Mouse (Mus musculus): ENCODE results near the gene Ehd1. TPM values are rescaled to one million over a fixed set of nuclear protein-coding genes. Genes with fewer than 3 reads are reported as not detected.
A peak's percentile ranks its signal among the peaks of the same experiment; 100 is the strongest.

Gene Ehd1
- 38.3 and 46.0 TPM in 2 replicates for polyA plus RNA-seq (2014; fragmentation: Nextera tagmentation; extraction: Ambion mirVana)

DNA sequence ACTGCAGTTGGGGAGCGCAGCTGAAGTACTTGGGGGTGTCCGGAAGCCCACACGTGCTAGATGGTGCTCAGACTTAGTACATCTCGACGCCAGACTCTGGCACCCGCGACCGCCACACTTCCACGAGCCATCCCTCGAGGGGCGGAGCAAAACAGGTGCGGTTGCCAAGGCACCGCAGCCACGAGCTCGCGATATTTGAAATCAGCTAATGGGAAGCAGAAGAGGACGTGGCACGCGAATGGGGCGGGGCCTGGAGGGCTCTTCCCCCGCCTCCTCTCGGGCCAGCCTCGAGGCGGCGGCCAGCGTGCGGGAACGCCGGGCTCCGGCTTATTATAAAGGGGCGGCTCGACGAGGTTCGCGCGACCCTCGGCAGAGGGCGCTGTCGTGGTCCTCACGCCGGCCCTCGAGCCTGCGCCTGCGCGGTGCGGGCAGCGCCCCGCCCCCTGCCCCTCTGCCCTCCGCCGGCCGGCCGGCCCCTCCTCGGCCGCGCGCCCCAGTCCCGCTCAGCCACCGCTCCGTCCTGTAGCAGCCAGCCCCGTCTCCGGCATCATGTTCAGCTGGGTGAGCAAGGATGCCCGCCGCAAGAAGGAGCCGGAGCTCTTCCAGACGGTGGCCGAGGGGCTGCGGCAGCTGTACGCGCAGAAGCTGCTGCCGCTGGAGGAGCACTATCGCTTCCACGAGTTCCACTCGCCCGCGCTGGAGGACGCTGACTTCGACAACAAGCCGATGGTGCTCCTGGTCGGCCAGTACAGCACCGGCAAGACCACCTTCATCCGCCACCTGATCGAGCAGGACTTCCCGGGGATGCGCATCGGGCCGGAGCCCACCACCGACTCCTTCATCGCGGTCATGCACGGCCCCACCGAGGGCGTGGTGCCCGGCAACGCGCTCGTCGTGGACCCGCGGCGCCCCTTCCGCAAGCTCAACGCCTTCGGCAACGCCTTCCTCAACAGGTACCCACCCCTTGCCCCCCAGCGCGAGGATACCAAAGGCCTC lies at the start of gene Ehd1:
Gene Ehd1, plus strand, starts transcription at position 300 of the 996 bp plus-strand sequence.
- under 1% methylated on average over 100 of the region's 106 CpGs for WGBS
- ATAC-seq (ENCODE audit: low FRiP score, low TSS enrichment): peak; percentile 93
- H3K27me3 ChIP-seq (ENCODE audit: control insufficient read depth, insufficient read depth, low read length): no peaks in the 10 kb centered on the region
- H3K4me3 ChIP-seq (ENCODE audit: low read length): peak within 1 kb of the TSS; percentile 82
- H3K9me3 ChIP-seq (ENCODE audit: control insufficient read depth, low read length): no peaks in the 10 kb centered on the region
- peaks cover 28% of the 10 kb centered on the region for H3K4me1 ChIP-seq (ENCODE audit: control insufficient read depth, insufficient read depth, low read length)
- H3K9ac ChIP-seq (ENCODE audit: low read depth, low read length): peak within 1 kb of the TSS; percentile 85
- peak within 1 kb of the TSS; percentile 62 for H3K4me2 ChIP-seq (replicated peaks; ENCODE audit: low read depth, low read length)
- peak within 1 kb of the TSS; percentile 61 for H3K27ac ChIP-seq (ENCODE audit: low read depth, low read length)
- H3K36me3 ChIP-seq (ENCODE audit: control insufficient read depth, insufficient read depth, low read length): peaks cover 18% of the 10 kb centered on the region

DNA sequence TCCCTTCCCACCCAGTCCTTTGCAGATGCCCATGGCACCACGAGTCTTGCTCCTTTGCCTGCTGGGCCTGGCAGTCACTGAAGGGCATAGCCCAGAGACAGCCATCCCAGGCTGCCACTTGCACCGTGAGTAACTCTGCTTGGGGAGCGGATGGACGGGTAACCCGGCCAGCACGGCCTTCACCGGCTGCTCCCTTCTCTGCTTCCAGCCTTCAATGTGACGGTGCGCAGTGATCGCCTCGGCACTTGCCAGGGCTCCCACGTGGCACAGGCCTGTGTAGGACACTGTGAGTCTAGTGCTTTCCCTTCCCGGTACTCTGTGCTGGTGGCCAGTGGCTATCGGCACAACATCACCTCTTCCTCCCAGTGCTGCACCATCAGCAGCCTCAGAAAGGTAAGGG lies 49.8 kb upstream of the Ehd1 start:
- WGBS: 90% methylated on average over 14 of the region's 14 CpGs
- ATAC-seq (ENCODE audit: low FRiP score, low TSS enrichment): no peak
- no peak overlapping the region for H3K27ac ChIP-seq (ENCODE audit: low read depth, low read length)

DNA sequence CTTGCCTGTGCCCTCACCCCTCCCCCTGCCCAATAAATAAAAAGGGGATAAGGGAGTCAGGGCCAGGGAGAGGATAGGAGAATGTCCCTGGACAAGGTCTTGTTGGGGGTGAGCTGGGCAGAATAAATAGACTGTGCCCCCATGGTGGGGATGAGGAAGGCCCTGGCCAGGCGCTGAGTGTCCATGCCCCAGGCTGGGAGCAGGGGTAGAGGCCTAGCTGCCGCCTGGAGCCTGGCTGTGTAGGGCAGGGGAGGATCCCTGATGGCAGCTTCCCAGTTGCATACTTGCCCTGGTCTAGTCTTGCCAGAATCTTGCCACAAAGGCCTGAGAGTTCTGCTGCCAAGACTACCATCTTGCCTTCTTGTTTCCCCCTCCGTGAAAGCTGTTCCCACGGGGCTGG lies 48.7 kb upstream of the Ehd1 start:
- ATAC-seq (ENCODE audit: low FRiP score, low TSS enrichment): no peak
- Histone ChIP-seq H3K36me3 (ENCODE audit: control insufficient read depth, insufficient read depth, low read length) (peaks cover 40% of the 10 kb centered on the region), H3K9me3 (ENCODE audit: control insufficient read depth, low read length) (no peaks in the 10 kb centered on the region), H3K4me2 (replicated peaks; ENCODE audit: low read depth, low read length) (no peak overlapping the region), H3K27ac (ENCODE audit: low read depth, low read length) (no peak overlapping the region), H3K4me1 (ENCODE audit: control insufficient read depth, insufficient read depth, low read length) (no peaks in the 10 kb centered on the region), H3K4me3 (ENCODE audit: low read length) (no peak overlapping the region), H3K27me3 (ENCODE audit: control insufficient read depth, insufficient read depth, low read length) (no peaks in the 10 kb centered on the region), H3K9ac (ENCODE audit: low read depth, low read length) (no peak overlapping the region)
- 81% methylated on average over 4 of the region's 4 CpGs for WGBS

More for the DNA sequence above, 49.8 kb upstream of the Ehd1 start:
- no peaks in the 10 kb centered on the region for H3K4me1 ChIP-seq (ENCODE audit: control insufficient read depth, insufficient read depth, low read length)
- no peaks in the 10 kb centered on the region for H3K27me3 ChIP-seq (ENCODE audit: control insufficient read depth, insufficient read depth, low read length)
- no peak overlapping the region for H3K4me2 ChIP-seq (replicated peaks; ENCODE audit: low read depth, low read length)
- H3K36me3 ChIP-seq (ENCODE audit: control insufficient read depth, insufficient read depth, low read length): peaks cover 35% of the 10 kb centered on the region
- H3K4me3 ChIP-seq (ENCODE audit: low read length): no peak overlapping the region
- H3K9me3 ChIP-seq (ENCODE audit: control insufficient read depth, low read length): no peaks in the 10 kb centered on the region
- H3K9ac ChIP-seq (ENCODE audit: low read depth, low read length): no peak overlapping the region

DNA sequence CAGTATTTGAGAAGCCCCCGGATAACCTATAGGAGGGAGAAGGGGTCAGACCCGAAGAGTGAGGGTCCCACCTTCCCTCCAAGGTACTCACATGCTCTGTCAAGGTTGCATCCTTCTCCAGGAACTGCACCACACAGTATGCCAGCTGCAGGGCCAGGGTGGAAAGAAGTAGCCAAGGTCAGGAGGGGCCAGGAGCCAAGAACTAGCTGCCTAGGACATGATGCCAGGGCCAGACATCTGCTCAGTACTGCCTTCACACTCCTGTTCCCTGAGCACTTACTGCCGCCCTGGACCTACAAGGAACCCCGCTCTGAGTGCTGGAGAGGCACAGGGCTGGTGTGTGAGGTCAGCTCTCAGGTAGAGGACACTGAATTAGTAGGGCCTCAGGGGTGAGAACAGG lies 46.1 kb upstream of the Ehd1 start:
- no peak for ATAC-seq (ENCODE audit: low FRiP score, low TSS enrichment)
- Histone ChIP-seq H3K36me3 (ENCODE audit: control insufficient read depth, insufficient read depth, low read length) (peaks cover 43% of the 10 kb centered on the region), H3K9me3 (ENCODE audit: control insufficient read depth, low read length) (no peaks in the 10 kb centered on the region), H3K9ac (ENCODE audit: low read depth, low read length) (no peak overlapping the region), H3K4me2 (replicated peaks; ENCODE audit: low read depth, low read length) (no peak overlapping the region), H3K27ac (ENCODE audit: low read depth, low read length) (no peak overlapping the region), H3K4me3 (ENCODE audit: low read length) (no peak overlapping the region), H3K27me3 (ENCODE audit: control insufficient read depth, insufficient read depth, low read length) (no peaks in the 10 kb centered on the region), H3K4me1 (ENCODE audit: control insufficient read depth, insufficient read depth, low read length) (peaks cover 17% of the 10 kb centered on the region)
- 79% methylated on average over 4 of the region's 4 CpGs for WGBS

DNA sequence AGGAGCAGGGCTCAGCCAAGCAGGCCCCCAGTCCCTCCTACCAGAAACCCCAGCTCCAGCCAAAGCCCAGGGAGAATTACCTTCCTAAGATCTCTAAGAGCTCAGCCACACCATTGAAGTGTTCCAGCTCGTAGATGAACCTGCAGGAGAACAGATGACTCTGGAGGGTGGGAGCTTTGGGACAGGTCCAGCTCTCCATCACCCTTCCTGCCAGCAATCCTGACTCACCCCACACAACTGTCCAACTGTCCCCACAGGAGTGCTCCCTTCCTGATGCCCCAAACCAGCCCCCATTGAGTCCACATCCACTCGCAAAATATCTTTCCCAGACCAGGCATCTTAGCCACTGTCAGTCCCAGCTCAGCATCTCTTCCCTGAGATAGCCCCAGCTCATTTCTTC lies 45.5 kb upstream of the Ehd1 start:
- Histone ChIP-seq H3K4me3 (ENCODE audit: low read length) (no peak overlapping the region), H3K9ac (ENCODE audit: low read depth, low read length) (no peak overlapping the region), H3K27me3 (ENCODE audit: control insufficient read depth, insufficient read depth, low read length) (no peaks in the 10 kb centered on the region), H3K36me3 (ENCODE audit: control insufficient read depth, insufficient read depth, low read length) (peaks cover 43% of the 10 kb centered on the region), H3K4me1 (ENCODE audit: control insufficient read depth, insufficient read depth, low read length) (peaks cover 17% of the 10 kb centered on the region), H3K4me2 (replicated peaks; ENCODE audit: low read depth, low read length) (no peak overlapping the region), H3K9me3 (ENCODE audit: control insufficient read depth, low read length) (no peaks in the 10 kb centered on the region), H3K27ac (ENCODE audit: low read depth, low read length) (no peak overlapping the region)
- WGBS: 91% methylated on average over 2 of the region's 2 CpGs
- no peak for ATAC-seq (ENCODE audit: low FRiP score, low TSS enrichment)

DNA sequence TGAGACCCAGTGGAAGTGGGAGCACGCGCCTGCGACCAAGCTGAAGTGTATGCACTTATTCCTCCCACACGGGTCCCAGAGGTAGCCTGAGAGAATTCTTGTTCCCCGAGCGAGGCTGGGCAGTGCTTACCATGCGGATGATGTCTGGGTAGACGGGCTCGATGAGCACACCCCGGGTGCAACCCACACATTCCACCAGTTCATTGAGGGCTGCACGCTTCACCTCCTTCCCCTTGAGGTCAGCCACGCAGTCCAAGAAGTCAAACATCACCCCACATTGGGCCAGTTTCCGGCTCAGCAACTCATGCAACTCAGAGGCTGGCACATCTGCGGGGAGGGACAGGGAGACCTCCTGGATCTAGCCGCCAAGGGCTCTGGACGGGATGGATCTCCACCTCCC lies 42.9 kb upstream of the Ehd1 start:
- H3K4me2 ChIP-seq (replicated peaks; ENCODE audit: low read depth, low read length): no peak overlapping the region; the same call in 1 of the 2 replicates
- no peak for ATAC-seq (ENCODE audit: low FRiP score, low TSS enrichment)
- H3K9me3 ChIP-seq (ENCODE audit: control insufficient read depth, low read length): no peaks in the 10 kb centered on the region
- H3K27me3 ChIP-seq (ENCODE audit: control insufficient read depth, insufficient read depth, low read length): no peaks in the 10 kb centered on the region
- peaks cover 17% of the 10 kb centered on the region for H3K4me1 ChIP-seq (ENCODE audit: control insufficient read depth, insufficient read depth, low read length)
- H3K27ac ChIP-seq (ENCODE audit: low read depth, low read length): no peak overlapping the region
- H3K36me3 ChIP-seq (ENCODE audit: control insufficient read depth, insufficient read depth, low read length): peaks cover 34% of the 10 kb centered on the region; the same call in 1 of the 2 replicates
- no peak overlapping the region for H3K4me3 ChIP-seq (ENCODE audit: low read length)
- 43% methylated on average over 16 of the region's 16 CpGs for WGBS
- H3K9ac ChIP-seq (ENCODE audit: low read depth, low read length): no peak overlapping the region

DNA sequence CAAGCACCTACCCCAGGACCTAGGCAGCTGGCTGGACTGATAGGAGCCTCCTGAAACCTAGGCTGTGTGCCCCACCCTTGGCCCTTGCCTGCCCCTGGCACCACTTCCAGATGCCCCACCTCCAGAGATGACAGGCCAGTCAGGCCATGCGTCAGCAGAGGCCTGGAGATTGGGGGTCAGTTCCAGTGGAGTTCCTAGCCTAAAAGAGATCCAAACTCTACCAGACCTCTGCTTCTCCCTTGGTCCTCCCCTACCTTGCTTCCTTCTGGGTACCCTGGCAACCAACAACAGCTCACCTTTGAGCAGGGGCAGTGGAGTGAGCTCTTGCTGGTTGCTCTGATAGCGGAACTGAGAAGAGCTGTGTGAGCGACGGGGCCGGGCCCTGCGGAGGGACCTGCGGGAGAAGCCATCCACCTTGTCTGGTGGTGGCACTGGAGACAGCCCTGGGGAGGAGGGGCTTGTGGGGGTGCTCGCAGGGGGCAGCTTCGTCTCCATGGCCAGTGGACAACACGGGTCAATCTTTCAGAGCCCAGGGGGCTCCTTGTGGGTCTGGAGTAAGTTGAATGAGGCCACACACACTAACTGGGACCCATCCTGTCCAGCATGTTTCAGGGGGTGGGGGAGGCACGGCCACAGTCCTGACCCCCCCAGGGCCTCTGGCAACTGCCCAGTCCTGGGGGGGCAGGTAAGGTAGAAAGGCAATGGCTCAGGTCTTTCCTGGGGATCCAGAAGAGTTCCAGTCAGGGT lies 42.0 kb upstream of the Ehd1 start:
- no peaks in the 10 kb centered on the region for H3K27me3 ChIP-seq (ENCODE audit: control insufficient read depth, insufficient read depth, low read length)
- ATAC-seq (ENCODE audit: low FRiP score, low TSS enrichment): no peak
- H3K27ac ChIP-seq (ENCODE audit: low read depth, low read length): no peak overlapping the region
- peak overlapping the region; percentile 79; the same call in 1 of the 2 replicates for H3K9ac ChIP-seq (ENCODE audit: low read depth, low read length)
- WGBS: 71% methylated on average over 11 of the region's 11 CpGs
- H3K9me3 ChIP-seq (ENCODE audit: control insufficient read depth, low read length): no peaks in the 10 kb centered on the region
- peaks cover 17% of the 10 kb centered on the region for H3K4me1 ChIP-seq (ENCODE audit: control insufficient read depth, insufficient read depth, low read length)
- H3K4me3 ChIP-seq (ENCODE audit: low read length): peak overlapping the region; percentile 76
- H3K36me3 ChIP-seq (ENCODE audit: control insufficient read depth, insufficient read depth, low read length): peaks cover 28% of the 10 kb centered on the region; the same call in 1 of the 2 replicates
- H3K4me2 ChIP-seq (replicated peaks; ENCODE audit: low read depth, low read length): peak overlapping the region; percentile 88

DNA sequence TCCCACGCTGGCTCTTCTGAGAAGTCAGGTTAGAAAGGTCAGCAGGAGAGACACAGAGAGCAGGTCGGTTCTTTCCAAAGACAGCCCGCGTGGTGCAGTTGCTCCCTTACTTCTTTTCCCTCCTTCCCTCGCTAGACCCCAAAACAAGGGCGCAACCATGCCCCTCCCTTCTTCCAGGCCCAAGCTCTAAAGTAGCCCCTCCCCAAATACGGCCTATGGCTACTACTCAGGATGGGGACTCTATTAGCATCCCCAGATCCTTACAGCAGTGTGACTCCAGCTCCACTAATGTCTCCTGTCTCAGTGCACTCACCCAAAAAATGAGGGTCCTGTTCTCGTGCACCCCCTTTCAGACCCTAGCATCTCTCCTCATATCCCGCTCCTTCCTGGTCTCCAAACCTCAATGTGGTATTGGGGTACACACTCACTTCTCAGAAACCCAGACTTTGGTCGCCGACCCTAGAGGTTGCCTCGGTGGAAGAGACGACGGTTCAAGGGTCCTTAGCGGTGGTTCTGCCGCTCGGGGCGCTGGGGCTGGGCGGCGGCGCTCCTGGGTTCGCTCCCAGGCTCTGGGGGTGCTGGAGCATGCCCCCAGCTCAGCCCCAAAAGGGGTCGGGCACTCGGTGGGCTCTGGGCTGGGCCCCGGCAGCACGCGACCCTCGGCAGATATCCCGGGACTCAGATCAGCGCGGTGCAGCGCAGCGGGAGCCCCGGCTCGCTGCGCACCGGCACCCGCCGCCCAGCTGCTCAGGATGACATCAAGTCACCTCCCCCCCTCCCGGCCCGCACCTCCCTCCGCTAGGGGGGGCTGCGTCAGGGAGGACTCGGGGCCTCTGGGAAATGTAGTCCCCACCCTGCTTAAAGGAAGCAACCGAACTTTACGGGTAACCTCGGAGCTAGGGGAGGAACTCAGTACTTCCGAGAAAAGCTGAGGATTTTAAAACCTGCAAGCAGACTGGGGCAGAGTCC lies 41.2 kb upstream of the Ehd1 start, which contains the start of gene Ppp2r5b:
Gene Ppp2r5b, minus strand, starts transcription at position 789 of the 969 bp plus-strand sequence.
- 1% methylated on average over 48 of the region's 48 CpGs for WGBS
- H3K4me2 ChIP-seq (replicated peaks; ENCODE audit: low read depth, low read length): peak within 1 kb of the TSS; percentile 88
- peak within 1 kb of the TSS; percentile 96 for H3K27ac ChIP-seq (ENCODE audit: low read depth, low read length)
- no peaks in the 10 kb centered on the region for H3K9me3 ChIP-seq (ENCODE audit: control insufficient read depth, low read length)
- peak within 1 kb of the TSS; percentile 79 for H3K9ac ChIP-seq (ENCODE audit: low read depth, low read length)
- peak; percentile 91 for ATAC-seq (ENCODE audit: low FRiP score, low TSS enrichment)
- no peaks in the 10 kb centered on the region for H3K27me3 ChIP-seq (ENCODE audit: control insufficient read depth, insufficient read depth, low read length)
- H3K36me3 ChIP-seq (ENCODE audit: control insufficient read depth, insufficient read depth, low read length): peaks cover 19% of the 10 kb centered on the region; the same call in 1 of the 2 replicates
- peak within 1 kb of the TSS; percentile 76 for H3K4me3 ChIP-seq (ENCODE audit: low read length)
- peaks cover 17% of the 10 kb centered on the region for H3K4me1 ChIP-seq (ENCODE audit: control insufficient read depth, insufficient read depth, low read length)
